Mouse (Mus musculus): Measurements from ENCODE around the gene Cdca3. TPM values are rescaled to one million over a fixed set of nuclear protein-coding genes. Genes with fewer than 3 reads are reported as not detected.
"Not testable (repeated sequence)": the region's sequence is repeated elsewhere in the genome, so short reads cannot be mapped to it uniquely, and the experiment has no call there.

Gene Cdca3
- polyA plus RNA-seq, 1 experiment from 2014 or later: 29.3 TPM

DNA sequence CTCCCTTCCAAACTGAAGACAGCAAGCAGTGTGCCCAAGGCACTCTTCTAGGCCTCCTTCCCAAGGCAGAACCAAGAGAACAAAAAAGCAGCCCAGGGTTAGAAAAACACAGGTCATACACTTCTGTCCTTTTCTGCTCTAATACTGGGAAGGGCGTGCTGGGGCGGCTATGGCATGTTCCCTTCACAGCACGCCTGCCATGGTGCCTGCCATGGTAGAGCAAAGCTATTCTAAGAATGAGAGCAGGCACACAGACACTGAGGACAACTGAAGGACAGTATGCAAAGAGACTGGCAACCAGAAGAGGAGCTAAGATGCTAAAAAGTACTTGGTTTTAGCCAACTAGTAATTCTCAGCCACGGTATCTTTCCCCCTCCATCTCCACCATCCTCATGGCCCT is 7.3 kb upstream of the Cdca3 start:
- ATAC-seq (ENCODE audit: low FRiP score): no peak
- no peaks in the 10 kb centered on the region for H3K9me3 ChIP-seq (ENCODE audit: control insufficient read depth, low read length)
- no peak overlapping the region for H3K9ac ChIP-seq
- no peak for DNase-seq (ENCODE audit: low spot score)
- H3K4me2 ChIP-seq (replicated peaks): no peak overlapping the region
- H3K27ac ChIP-seq: no peak overlapping the region
- 96% methylated on average over 4 of the region's 4 CpGs for WGBS
- no peaks in the 10 kb centered on the region for H3K4me1 ChIP-seq (replicated peaks; ENCODE audit: control insufficient read depth, insufficient read depth, low read length)
- no peaks in the 10 kb centered on the region for H3K27me3 ChIP-seq (ENCODE audit: control insufficient read depth, insufficient read depth, low read length)
- no peak overlapping the region for H3K4me3 ChIP-seq (replicated peaks; ENCODE audit: low read length)
- H3K36me3 ChIP-seq (replicated peaks; ENCODE audit: control insufficient read depth, insufficient read depth): peaks cover 97% of the 10 kb centered on the region

DNA sequence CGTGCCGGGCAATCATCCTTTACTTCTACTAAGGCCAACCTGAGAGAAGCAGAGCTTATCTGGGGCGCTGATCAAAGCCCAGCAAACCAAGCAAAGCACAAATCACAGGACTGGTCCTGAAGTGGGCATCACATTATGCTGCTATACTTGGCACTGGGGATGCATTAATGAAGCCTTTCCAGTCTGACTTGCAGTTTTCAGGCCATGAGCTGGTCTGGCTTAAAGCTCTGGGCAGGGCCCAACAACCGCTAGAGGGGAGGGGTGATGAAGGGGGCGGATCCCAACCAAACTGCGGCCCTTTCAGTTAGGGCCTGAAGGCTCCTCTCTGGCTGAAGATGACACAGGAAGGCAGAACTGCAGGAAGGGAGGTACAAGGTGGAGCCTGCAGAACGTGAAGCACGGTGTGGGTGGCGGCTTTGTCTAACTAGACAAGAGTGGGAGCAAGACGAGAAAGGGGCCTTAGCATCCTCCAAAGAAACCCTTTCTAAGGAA is 1.2 kb upstream of the Cdca3 start:
- 25% methylated on average over 10 of the region's 10 CpGs for WGBS
- Histone ChIP-seq H3K27ac (peak overlapping the region; percentile 62), H3K9ac (peak overlapping the region; percentile 65), H3K4me1 (replicated peaks; ENCODE audit: control insufficient read depth, insufficient read depth, low read length) (peaks cover 15% of the 10 kb centered on the region), H3K4me3 (replicated peaks; ENCODE audit: low read length) (peak overlapping the region; percentile 46), H3K9me3 (ENCODE audit: control insufficient read depth, low read length) (no peaks in the 10 kb centered on the region), H3K4me2 (replicated peaks) (peak overlapping the region; percentile 88), H3K27me3 (ENCODE audit: control insufficient read depth, insufficient read depth, low read length) (no peaks in the 10 kb centered on the region), H3K36me3 (replicated peaks; ENCODE audit: control insufficient read depth, insufficient read depth) (peaks cover 40% of the 10 kb centered on the region)
- ATAC-seq (ENCODE audit: low FRiP score) (no peak), DNase-seq (ENCODE audit: low spot score) (peak; percentile 35)

DNA sequence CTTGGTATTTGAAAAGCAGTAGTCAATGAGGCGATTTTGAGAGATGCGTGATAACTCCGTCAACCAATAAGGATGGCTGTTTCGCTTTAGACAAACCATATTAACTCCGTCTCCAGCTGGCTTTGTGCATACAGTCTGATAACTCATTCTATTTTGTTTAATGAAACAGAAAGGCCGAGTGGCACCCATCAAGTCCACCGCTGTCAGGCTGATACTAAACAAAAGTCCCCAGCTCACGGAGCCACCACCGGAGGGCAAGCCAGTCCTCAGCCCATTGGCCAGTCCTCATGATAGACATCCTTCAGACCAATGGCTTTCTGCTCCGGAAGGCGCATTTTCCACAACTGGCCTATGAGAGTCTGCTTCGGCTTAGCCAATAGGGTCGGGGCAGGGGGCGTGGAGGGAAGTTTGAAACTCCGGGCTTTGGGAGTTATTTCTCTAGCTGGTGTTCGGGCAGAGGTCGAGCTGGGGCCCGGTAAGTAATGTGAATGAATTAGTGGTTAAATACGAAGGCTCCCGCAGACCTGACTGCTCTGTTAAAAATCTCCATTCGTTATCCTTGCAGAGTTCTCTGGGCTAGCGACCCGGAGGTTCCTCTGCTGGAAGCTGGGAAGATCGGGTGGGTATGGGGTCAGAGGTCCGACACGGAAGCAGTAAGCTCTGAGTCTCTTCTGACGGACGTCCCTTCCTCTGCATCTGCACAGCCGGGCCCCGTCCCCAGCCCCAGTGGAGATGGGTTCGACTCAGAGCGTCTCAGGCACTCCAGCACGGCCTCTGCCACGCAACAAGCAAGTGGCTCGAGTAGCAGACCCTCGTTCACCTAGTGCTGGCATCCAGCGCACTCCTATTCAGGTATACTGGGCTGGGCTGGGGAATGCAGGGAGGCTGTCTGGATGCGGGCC is 703 bp downstream of the Cdca3 start:
- peak overlapping the region; percentile 46 for H3K4me3 ChIP-seq (replicated peaks; ENCODE audit: low read length)
- peak overlapping the region; percentile 83 for H3K27ac ChIP-seq
- WGBS: under 1% methylated on average over 38 of the region's 38 CpGs
- no peaks in the 10 kb centered on the region for H3K9me3 ChIP-seq (ENCODE audit: control insufficient read depth, low read length)
- peak; percentile 94 for DNase-seq (ENCODE audit: low spot score)
- peak overlapping the region; percentile 65 for H3K4me2 ChIP-seq (replicated peaks)
- ATAC-seq (ENCODE audit: low FRiP score): peak; percentile 84
- peaks cover 15% of the 10 kb centered on the region for H3K4me1 ChIP-seq (replicated peaks; ENCODE audit: control insufficient read depth, insufficient read depth, low read length)
- peak overlapping the region; percentile 68 for H3K9ac ChIP-seq
- no peaks in the 10 kb centered on the region for H3K27me3 ChIP-seq (ENCODE audit: control insufficient read depth, insufficient read depth, low read length)
- H3K36me3 ChIP-seq (replicated peaks; ENCODE audit: control insufficient read depth, insufficient read depth): peaks cover 21% of the 10 kb centered on the region

DNA sequence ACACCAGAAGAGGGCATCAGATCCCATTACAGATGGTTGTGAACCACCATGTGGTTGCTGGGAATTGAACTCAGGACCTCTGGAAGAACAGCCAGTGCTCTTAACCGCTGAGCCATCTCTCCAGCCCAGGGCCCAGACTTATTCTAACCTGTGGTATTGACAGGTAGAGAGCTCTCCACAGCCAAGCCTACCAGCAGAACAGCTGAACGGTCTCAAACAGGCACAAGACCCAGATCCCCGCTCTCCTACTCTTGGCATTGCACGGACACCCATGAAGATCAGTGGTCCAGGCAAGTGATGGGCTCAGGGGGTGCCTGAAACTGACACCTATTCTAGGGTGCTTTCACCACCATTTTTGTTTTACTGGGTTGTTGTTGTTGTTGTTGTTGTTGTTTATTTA is 1.9 kb downstream of the Cdca3 start:
- Histone ChIP-seq H3K4me1 (replicated peaks; ENCODE audit: control insufficient read depth, insufficient read depth, low read length) (peaks cover 15% of the 10 kb centered on the region), H3K4me2 (replicated peaks) (peak overlapping the region; percentile 65; the same call in 1 of the 2 replicates), H3K4me3 (replicated peaks; ENCODE audit: low read length) (0 out of 2 replicates have a peak overlapping the region, but pooled peaks have one; percentile 4)
- WGBS: 94% methylated on average over 4 of the region's 4 CpGs
- not testable (repeated sequence) for H3K27ac ChIP-seq; H3K9ac ChIP-seq; H3K9me3 ChIP-seq (ENCODE audit: control insufficient read depth, low read length); ATAC-seq (ENCODE audit: low FRiP score); H3K27me3 ChIP-seq (ENCODE audit: control insufficient read depth, insufficient read depth, low read length); H3K36me3 ChIP-seq (replicated peaks; ENCODE audit: control insufficient read depth, insufficient read depth); DNase-seq (ENCODE audit: low spot score)

DNA sequence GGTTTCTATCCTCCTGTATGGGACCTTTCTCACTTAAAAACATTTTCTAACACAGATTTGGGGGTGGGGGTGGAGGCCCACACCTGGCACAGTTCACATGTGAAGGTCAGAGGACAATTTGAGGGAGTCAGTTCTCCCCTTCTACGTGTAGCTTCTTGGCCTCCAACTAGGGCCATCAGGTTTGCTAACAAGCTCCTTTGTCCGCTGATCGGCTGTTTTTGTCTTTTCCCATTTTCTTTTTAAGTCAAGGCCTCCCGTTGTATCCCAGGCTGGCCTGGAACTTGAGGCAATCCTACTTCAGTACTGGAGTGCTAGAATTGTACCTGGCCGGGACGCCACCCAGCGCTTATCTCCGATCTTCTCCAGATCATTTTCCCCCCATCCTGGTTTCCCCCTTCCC is 2.3 kb downstream of the Cdca3 start:
- Histone ChIP-seq H3K9ac (no peak overlapping the region), H3K27ac (no peak overlapping the region), H3K9me3 (ENCODE audit: control insufficient read depth, low read length) (no peaks in the 10 kb centered on the region), H3K27me3 (ENCODE audit: control insufficient read depth, insufficient read depth, low read length) (no peaks in the 10 kb centered on the region), H3K4me1 (replicated peaks; ENCODE audit: control insufficient read depth, insufficient read depth, low read length) (peaks cover 15% of the 10 kb centered on the region), H3K4me3 (replicated peaks; ENCODE audit: low read length) (no peak overlapping the region), H3K36me3 (replicated peaks; ENCODE audit: control insufficient read depth, insufficient read depth) (0 out of 2 replicates have a peak, but pooled peaks cover 7% of the 10 kb centered on the region), H3K4me2 (replicated peaks) (no peak overlapping the region)
- ATAC-seq (ENCODE audit: low FRiP score) (no peak), DNase-seq (ENCODE audit: low spot score) (no peak)
- WGBS: 95% methylated on average over 8 of the region's 8 CpGs

DNA sequence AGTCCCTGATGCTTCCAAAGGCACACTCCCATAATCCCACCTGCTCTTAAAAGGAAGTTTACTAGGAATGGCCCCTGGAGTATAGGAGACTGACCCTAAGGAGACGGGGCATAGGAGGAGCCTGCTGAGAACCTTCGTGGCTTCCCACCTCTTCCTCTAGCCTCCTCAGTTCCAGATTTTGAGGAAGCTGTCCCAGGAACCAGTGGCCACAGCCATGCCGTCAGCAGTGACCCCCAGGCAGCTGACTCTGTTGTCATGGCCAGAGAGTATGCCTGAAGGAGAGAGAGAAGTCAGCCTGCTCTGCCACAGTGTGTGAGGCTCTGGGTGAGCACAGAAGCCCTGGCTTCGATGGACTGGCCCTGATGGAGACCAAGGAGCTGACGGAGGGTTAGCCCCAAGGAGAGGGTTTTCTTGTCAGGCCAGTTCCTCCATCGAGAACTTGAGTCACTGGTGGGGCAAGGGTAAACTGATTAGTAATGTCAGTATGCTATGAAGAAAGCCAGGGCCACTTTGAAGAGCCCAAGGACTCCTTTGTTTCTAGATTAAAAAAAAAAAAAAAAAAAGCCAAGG is 5.2 kb downstream of the Cdca3 start:
- Histone ChIP-seq H3K9ac (no peak overlapping the region), H3K4me1 (replicated peaks; ENCODE audit: control insufficient read depth, insufficient read depth, low read length) (peaks cover 5% of the 10 kb centered on the region; the same call in 1 of the 2 replicates), H3K4me2 (replicated peaks) (no peak overlapping the region), H3K27me3 (ENCODE audit: control insufficient read depth, insufficient read depth, low read length) (no peaks in the 10 kb centered on the region), H3K36me3 (replicated peaks; ENCODE audit: control insufficient read depth, insufficient read depth) (no peaks in the 10 kb centered on the region), H3K9me3 (ENCODE audit: control insufficient read depth, low read length) (no peaks in the 10 kb centered on the region), H3K4me3 (replicated peaks; ENCODE audit: low read length) (no peak overlapping the region), H3K27ac (no peak overlapping the region)
- no peak for DNase-seq (ENCODE audit: low spot score)
- 83% methylated on average over 6 of the region's 6 CpGs for WGBS
- ATAC-seq (ENCODE audit: low FRiP score): no peak

DNA sequence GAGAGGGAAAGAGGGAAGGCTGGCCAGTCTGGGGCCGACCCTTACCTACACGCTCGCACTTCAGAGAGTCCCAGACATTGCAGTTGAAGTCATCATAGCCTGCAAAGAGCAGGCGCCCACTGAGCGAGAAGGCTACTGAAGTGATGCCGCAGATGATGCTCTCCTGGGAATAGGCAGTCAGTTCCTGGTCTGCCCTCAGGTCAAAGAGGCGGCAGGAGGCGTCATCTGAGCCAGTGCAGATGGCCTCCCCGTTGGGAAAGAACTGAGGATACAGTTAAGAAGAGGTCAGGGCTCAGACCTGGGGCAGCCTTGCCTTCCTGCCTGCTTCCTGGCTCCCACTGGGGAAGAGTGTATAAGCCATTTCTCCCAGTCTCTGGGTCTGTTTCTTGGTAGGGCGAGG is 6.2 kb downstream of the Cdca3 start:
- DNase-seq (ENCODE audit: low spot score) (no peak), ATAC-seq (ENCODE audit: low FRiP score) (no peak)
- no peak overlapping the region for H3K4me2 ChIP-seq (replicated peaks)
- H3K4me3 ChIP-seq (replicated peaks; ENCODE audit: low read length): no peak overlapping the region
- H3K27me3 ChIP-seq (ENCODE audit: control insufficient read depth, insufficient read depth, low read length): no peaks in the 10 kb centered on the region
- H3K9ac ChIP-seq: no peak overlapping the region
- H3K9me3 ChIP-seq (ENCODE audit: control insufficient read depth, low read length): no peaks in the 10 kb centered on the region
- no peak overlapping the region for H3K27ac ChIP-seq
- WGBS: 66% methylated on average over 10 of the region's 10 CpGs
- peaks cover under 1% of the 10 kb centered on the region; the same call in 1 of the 2 replicates for H3K4me1 ChIP-seq (replicated peaks; ENCODE audit: control insufficient read depth, insufficient read depth, low read length)
- no peaks in the 10 kb centered on the region for H3K36me3 ChIP-seq (replicated peaks; ENCODE audit: control insufficient read depth, insufficient read depth)

DNA sequence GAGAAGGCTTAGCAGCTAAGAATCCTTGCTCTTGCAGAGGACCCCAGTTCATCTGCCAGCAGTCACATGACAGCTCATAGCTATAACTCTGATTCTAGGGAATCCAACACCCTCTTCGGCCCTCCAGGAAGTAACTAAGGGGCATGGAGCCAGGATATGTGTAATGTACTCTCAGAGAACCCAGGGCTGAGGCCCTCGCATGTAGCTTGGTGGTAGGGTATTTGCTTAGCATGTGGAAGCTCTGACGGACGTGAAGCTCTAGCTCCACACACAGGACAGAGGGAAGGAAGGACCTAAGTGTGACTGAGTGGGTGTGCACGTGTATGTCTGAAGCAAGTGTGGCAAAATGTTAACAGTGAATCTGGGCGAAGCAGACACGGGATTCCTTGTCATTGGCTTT is 7.1 kb downstream of the Cdca3 start:
- H3K4me3 ChIP-seq (replicated peaks; ENCODE audit: low read length): no peak overlapping the region
- H3K4me2 ChIP-seq (replicated peaks): no peak overlapping the region
- no peak overlapping the region for H3K27ac ChIP-seq
- WGBS: 84% methylated on average over 7 of the region's 7 CpGs
- no peak overlapping the region for H3K9ac ChIP-seq
- no peak for DNase-seq (ENCODE audit: low spot score)
- no peaks in the 10 kb centered on the region for H3K27me3 ChIP-seq (ENCODE audit: control insufficient read depth, insufficient read depth, low read length)
- H3K9me3 ChIP-seq (ENCODE audit: control insufficient read depth, low read length): no peaks in the 10 kb centered on the region
- H3K36me3 ChIP-seq (replicated peaks; ENCODE audit: control insufficient read depth, insufficient read depth): peaks cover 3% of the 10 kb centered on the region; the same call in 1 of the 2 replicates
- H3K4me1 ChIP-seq (replicated peaks; ENCODE audit: control insufficient read depth, insufficient read depth, low read length): no peaks in the 10 kb centered on the region; the same call in 1 of the 2 replicates
- ATAC-seq (ENCODE audit: low FRiP score): no peak

DNA sequence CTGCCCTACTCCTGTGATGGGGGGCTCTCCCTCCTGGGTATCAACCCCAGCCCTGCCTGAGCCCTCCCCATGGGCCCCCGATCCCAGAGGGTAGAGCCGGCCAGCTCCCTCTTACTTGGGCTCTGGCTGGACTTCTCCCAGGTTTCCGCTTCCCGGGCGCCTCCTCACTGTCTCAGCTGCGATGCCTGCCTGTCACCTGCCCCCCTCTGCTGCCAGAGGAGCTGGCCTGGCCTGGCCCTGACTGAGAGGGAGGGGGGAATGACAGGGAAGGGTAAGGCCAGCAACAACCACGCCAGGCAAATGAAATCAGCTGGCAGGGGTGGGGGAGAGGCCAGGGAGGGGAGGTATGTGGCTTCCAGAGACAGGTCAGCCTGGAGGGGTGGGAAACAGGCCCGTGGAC is 10.5 kb downstream of the Cdca3 start:
- no peak overlapping the region for H3K4me3 ChIP-seq (replicated peaks; ENCODE audit: low read length)
- peak; percentile 21 for ATAC-seq (ENCODE audit: low FRiP score)
- no peaks in the 10 kb centered on the region for H3K27me3 ChIP-seq (ENCODE audit: control insufficient read depth, insufficient read depth, low read length)
- H3K9me3 ChIP-seq (ENCODE audit: control insufficient read depth, low read length): no peaks in the 10 kb centered on the region
- no peak for DNase-seq (ENCODE audit: low spot score)
- no peak overlapping the region for H3K4me2 ChIP-seq (replicated peaks)
- peaks cover 14% of the 10 kb centered on the region for H3K36me3 ChIP-seq (replicated peaks; ENCODE audit: control insufficient read depth, insufficient read depth)
- WGBS: 11% methylated on average over 8 of the region's 8 CpGs
- 0 out of 2 replicates have a peak overlapping the region, but pooled peaks have one; percentile 34 for H3K9ac ChIP-seq
- no peaks in the 10 kb centered on the region; the same call in 1 of the 2 replicates for H3K4me1 ChIP-seq (replicated peaks; ENCODE audit: control insufficient read depth, insufficient read depth, low read length)
- no peak overlapping the region for H3K27ac ChIP-seq

All from hindbrain, embryonic 14.5 days (tissue).